Mouse (Mus musculus): ENCODE measurements around the gene Ksr1.

DNA sequence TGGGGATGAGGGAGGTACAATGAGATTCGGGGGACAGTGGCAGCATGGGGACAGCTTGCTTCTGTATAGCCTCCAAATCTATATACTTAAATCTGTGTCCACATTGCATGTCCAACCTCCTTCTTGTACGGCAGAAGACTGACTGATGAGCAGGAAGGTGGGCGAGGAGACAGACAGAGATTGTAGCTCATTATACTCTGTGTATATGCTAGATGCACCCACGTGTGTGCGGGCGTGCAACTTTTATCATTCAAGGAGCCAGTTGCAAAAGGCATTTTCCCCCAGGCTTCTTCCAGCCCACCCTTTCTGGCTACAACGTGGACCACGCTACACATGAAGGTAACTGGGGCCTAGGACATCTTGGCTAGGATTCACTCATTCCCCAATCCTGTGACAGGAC is 74.1 kb downstream of the Ksr1 start:
- TF ChIP-seq CTCF (IDR thresholded peaks at IDR 0.05; ENCODE audit: low read depth) (no peak), EP300 (optimal IDR thresholded peaks at IDR 0.05) (no peak)
